Mouse (Mus musculus): ENCODE data around the gene Mrpl27. TPM values are rescaled to one million over a fixed set of nuclear protein-coding genes. Genes with fewer than 3 reads are reported as not detected.

Gene Mrpl27
- polyA plus RNA-seq, 1 experiment from 2014 or later = 59.9 TPM

DNA sequence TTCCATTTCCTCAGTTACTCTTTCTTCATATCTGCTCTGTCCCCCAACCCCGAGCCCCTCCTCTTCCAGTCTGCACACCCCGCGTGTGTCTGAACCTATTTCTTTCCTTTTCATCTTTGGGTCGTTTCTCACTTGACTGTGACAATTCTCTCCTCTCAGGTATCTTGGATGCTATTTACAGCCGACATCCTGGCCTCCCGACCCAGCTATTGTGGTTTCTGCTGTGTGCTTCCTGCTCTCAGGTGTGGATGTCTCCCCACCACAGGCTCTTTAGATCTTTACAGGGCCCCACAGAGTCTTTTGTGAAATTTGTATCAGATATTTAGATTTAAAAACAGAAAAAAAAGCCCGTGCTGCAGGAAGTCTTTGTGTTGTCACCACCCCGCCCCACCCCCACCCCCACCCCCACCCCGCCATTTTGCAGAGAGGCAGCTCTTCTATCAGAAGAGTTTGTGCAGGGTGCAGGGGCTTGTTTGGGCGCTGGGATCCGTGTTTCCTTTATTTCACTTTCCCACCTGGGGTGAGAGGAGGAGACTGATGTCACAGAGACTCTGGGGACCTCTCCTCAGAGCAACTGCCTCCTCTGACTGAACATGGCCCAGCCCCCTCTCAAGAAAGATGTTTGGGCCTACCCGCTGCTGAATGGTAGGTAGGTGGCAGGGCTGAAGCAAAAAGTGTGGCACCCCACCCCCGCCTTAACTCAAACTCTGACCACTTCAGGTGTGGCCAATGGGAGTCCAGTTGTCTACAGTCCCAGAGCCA, 44.3 kb downstream of the Mrpl27 start:
- 31% methylated on average over 13 of the region's 13 CpGs for WGBS (ENCODE audit: insufficient replicate concordance)
- Histone ChIP-seq H3K4me2 (no peak overlapping the region), H3K36me3 (replicated peaks) (no peaks in the 10 kb centered on the region), H3K27ac (replicated peaks) (no peak overlapping the region), H3K4me1 (replicated peaks) (no peaks in the 10 kb centered on the region), H3K9me3 (replicated peaks) (no peaks in the 10 kb centered on the region), H3K27me3 (peaks cover 6% of the 10 kb centered on the region; the same call in 1 of the 2 replicates), H3K9ac (no peak overlapping the region), H3K4me3 (replicated peaks) (no peak overlapping the region)
- ATAC-seq (ENCODE audit: insufficient read depth) = no peak

DNA sequence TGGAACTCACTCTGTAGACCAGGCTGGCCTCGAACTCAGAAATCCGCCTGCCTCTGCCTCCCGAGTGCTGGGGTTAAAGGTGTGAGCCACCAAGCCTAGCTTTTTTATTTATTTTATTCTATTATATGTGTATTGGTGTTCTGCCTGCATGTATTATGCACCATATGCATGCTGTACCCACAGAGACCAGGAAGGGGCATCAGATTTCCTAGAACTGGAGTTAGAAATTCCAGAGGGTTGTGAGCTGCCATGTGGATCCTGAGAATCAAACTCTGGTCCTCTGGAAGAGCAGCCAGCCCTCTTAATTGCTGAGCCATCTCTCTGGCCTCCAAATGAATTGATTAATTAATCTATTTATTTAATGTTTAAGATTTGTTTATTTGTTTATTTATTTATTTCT, 45.8 kb downstream of the Mrpl27 start:
- ATAC-seq (ENCODE audit: insufficient read depth) = no peak
- H3K4me3 ChIP-seq (replicated peaks) = no peak overlapping the region
- H3K27ac ChIP-seq (replicated peaks) = no peak overlapping the region
- WGBS (ENCODE audit: insufficient replicate concordance) = 71% methylated on average over 3 of the region's 3 CpGs
- H3K36me3 ChIP-seq (replicated peaks) = no peaks in the 10 kb centered on the region
- no peaks in the 10 kb centered on the region for H3K9me3 ChIP-seq (replicated peaks)
- H3K27me3 ChIP-seq = peaks cover 6% of the 10 kb centered on the region; the same call in 1 of the 2 replicates
- H3K4me1 ChIP-seq (replicated peaks) = no peaks in the 10 kb centered on the region
- no peak overlapping the region for H3K9ac ChIP-seq
- H3K4me2 ChIP-seq = no peak overlapping the region

DNA sequence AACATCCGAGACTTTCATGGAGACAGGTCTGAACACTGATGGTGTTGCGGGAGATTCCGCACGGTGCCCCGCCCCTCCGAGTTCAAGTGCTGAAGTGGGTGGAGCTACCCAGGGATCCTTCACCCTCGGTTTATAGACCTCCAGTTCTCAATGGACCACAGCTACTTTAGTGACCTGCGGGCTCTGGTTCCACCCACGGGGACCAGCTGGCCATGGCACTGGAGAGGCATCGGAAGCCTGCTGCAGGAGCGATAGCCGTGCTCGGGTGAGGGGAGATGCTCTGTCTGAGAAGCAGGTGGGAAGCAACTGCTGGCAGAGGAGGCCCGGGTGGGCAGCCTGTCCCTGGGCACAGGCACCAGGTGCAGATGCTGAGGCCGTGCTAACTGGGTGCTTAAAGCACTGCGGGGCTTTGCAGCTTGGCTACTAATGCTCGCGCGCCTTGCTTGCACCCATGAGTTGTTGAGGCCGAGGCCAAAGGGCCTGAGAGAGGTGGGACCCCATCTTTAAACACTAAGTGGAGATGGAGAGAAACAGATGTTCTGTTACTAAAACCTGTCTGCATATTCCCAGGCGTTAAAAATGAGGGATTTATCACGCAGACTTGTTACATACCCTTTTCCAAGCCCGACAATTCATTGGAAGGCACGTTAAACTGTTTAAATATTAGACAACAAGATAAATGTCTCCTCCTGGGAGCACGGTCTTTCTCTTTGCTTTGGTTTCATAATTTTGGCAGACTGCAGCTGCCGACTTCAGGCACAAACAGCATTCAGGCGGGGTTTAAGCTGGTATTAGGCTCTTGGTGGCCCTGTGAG, 48.0 kb downstream of the Mrpl27 start:
- Histone ChIP-seq H3K4me1 (replicated peaks) (no peaks in the 10 kb centered on the region), H3K9me3 (replicated peaks) (no peaks in the 10 kb centered on the region), H3K27me3 (peaks cover 6% of the 10 kb centered on the region; the same call in 1 of the 2 replicates), H3K36me3 (replicated peaks) (no peaks in the 10 kb centered on the region), H3K4me2 (no peak overlapping the region), H3K27ac (replicated peaks) (no peak overlapping the region), H3K4me3 (replicated peaks) (no peak overlapping the region), H3K9ac (no peak overlapping the region)
- ATAC-seq (ENCODE audit: insufficient read depth) = no peak
- 58% methylated on average over 27 of the region's 27 CpGs for WGBS (ENCODE audit: insufficient replicate concordance)

DNA sequence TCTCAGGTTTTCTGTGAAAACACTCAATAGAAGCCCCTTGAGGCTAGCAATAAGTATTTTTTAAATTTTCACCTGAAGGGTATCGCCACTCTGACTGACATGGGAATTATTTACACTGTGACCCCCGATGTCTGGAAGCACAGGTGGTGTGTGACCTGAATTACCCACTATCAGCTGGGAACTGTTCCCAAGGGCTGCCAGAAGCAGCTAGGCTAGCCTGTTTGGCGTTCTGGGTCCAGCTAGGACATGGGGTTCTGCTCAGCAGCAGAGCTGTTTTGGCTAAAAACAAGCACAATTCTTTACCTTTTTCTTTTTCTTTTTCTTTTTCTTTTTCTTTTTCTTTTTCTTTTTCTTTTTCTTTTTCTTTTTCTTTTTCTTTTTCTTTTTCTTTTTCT, 48.6 kb downstream of the Mrpl27 start:
- H3K4me1 ChIP-seq (replicated peaks) = no peaks in the 10 kb centered on the region
- WGBS (ENCODE audit: insufficient replicate concordance) = 59% methylated on average over 3 of the region's 3 CpGs
- peaks cover 6% of the 10 kb centered on the region; the same call in 1 of the 2 replicates for H3K27me3 ChIP-seq
- ATAC-seq (ENCODE audit: insufficient read depth) = no peak
- no peak overlapping the region for H3K4me3 ChIP-seq (replicated peaks)
- H3K9ac ChIP-seq = no peak overlapping the region
- H3K36me3 ChIP-seq (replicated peaks) = no peaks in the 10 kb centered on the region
- no peak overlapping the region for H3K4me2 ChIP-seq
- no peak overlapping the region for H3K27ac ChIP-seq (replicated peaks)
- H3K9me3 ChIP-seq (replicated peaks) = no peaks in the 10 kb centered on the region

DNA sequence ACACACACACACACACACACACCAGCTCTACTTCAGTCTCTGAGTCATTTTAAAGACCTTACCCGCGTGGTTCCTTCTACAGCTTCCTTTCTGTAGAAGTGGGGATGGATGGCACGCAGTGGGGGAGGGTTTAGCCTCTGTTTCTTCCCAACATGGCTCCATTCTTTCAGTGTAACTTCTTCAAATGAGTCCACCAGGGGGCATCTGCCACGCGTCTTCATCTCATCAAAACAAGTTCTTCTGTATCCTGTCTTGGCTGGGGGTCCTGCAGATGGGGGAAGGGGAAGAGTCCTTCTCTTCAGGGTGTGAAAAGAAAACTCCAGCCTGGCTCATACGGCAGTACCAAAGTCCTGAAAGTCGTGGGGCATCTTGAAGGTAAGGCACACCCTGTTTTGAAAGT, 50.5 kb downstream of the Mrpl27 start:
- Histone ChIP-seq H3K9ac (no peak overlapping the region), H3K36me3 (replicated peaks) (no peaks in the 10 kb centered on the region), H3K9me3 (replicated peaks) (no peaks in the 10 kb centered on the region), H3K27me3 (peaks cover 6% of the 10 kb centered on the region; the same call in 1 of the 2 replicates), H3K27ac (replicated peaks) (no peak overlapping the region), H3K4me2 (no peak overlapping the region), H3K4me3 (replicated peaks) (no peak overlapping the region), H3K4me1 (replicated peaks) (no peaks in the 10 kb centered on the region)
- no peak for ATAC-seq (ENCODE audit: insufficient read depth)
- 19% methylated on average over 7 of the region's 7 CpGs for WGBS (ENCODE audit: insufficient replicate concordance)

DNA sequence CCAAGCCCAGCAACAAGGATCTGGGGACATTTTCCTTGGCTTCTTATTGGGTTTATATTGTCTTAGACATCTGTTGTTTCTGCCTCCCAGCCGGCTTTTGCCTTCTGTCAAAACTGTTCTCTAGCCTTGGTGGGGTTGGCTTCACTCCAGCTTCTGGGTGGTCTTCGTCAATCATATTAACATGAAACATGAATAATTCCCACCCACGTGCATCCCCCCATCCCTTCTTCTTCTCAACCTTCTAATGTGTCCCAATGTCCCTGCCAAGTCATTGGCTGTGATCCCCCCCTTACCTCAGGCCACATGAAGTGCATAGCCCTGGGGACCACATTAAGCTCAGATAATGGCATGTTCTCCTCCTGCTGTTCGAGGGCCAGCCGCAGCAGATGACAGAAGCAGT, 50.9 kb downstream of the Mrpl27 start, which contains the start of gene Gm11541:
Gm11541 (minus strand) TSS at position 28 of the 400 bp plus-strand sequence.
- no peak within 1 kb of the TSS for H3K27ac ChIP-seq (replicated peaks)
- H3K4me1 ChIP-seq (replicated peaks) = no peaks in the 10 kb centered on the region
- ATAC-seq (ENCODE audit: insufficient read depth) = no peak
- 62% methylated on average over 5 of the region's 5 CpGs for WGBS (ENCODE audit: insufficient replicate concordance)
- peaks cover 9% of the 10 kb centered on the region; the same call in 1 of the 2 replicates for H3K27me3 ChIP-seq
- H3K36me3 ChIP-seq (replicated peaks) = no peaks in the 10 kb centered on the region
- no peak within 1 kb of the TSS for H3K4me2 ChIP-seq
- H3K9me3 ChIP-seq (replicated peaks) = no peaks in the 10 kb centered on the region
- no peak within 1 kb of the TSS for H3K4me3 ChIP-seq (replicated peaks)
- H3K9ac ChIP-seq = no peak within 1 kb of the TSS

Other genes starting within 250 kb of the Mrpl27 start
- 2.3 and 2.7 TPM in 2 replicates for gene Cacna1g, start 179.6 kb upstream of the Mrpl27 start, polyA plus RNA-seq (2015; fragmentation: Nextera tagmentation; extraction: Ambion mirVana)
- gene Spata20, start 167.6 kb upstream of the Mrpl27 start, polyA plus RNA-seq (2015; fragmentation: Nextera tagmentation; extraction: Ambion mirVana) = not detected in 2 replicates
- 0.09 and 0.15 TPM in 2 replicates for gene Epn3, start 153.8 kb upstream of the Mrpl27 start, polyA plus RNA-seq (2015; fragmentation: Nextera tagmentation; extraction: Ambion mirVana)
- 0.09 TPM in 1 of 2 replicates, not detected in the other for gene Mycbpap, start 132.0 kb upstream of the Mrpl27 start, polyA plus RNA-seq (2015; fragmentation: Nextera tagmentation; extraction: Ambion mirVana)
- gene Rsad1, start 104.5 kb upstream of the Mrpl27 start, polyA plus RNA-seq (2015; fragmentation: Nextera tagmentation; extraction: Ambion mirVana) = 1.0 and 1.1 TPM in 2 replicates
- 0.22 and 0.38 TPM in 2 replicates for gene Chad, start 88.7 kb upstream of the Mrpl27 start, polyA plus RNA-seq (2015; fragmentation: Nextera tagmentation; extraction: Ambion mirVana)
- gene Acsf2, start 51.9 kb upstream of the Mrpl27 start, polyA plus RNA-seq (2015; fragmentation: Nextera tagmentation; extraction: Ambion mirVana) = 1.3 and 1.4 TPM in 2 replicates
- 91.3 and 93.2 TPM in 2 replicates for gene Lrrc59, start 24.0 kb upstream of the Mrpl27 start, polyA plus RNA-seq (2015; fragmentation: Nextera tagmentation; extraction: Ambion mirVana)
- gene Eme1, start 197 bp downstream of the Mrpl27 start, polyA plus RNA-seq (2015; fragmentation: Nextera tagmentation; extraction: Ambion mirVana) = 11.0 and 13.6 TPM in 2 replicates
- gene Xylt2, start 23.7 kb downstream of the Mrpl27 start, polyA plus RNA-seq (2015; fragmentation: Nextera tagmentation; extraction: Ambion mirVana) = 2.8 and 3.7 TPM in 2 replicates
- gene Gm11541, start 50.7 kb downstream of the Mrpl27 start, polyA plus RNA-seq (2015; fragmentation: Nextera tagmentation; extraction: Ambion mirVana) = not detected in 2 replicates
- not detected in 2 replicates for gene Cdc34b, start 88.0 kb downstream of the Mrpl27 start, polyA plus RNA-seq (2015; fragmentation: Nextera tagmentation; extraction: Ambion mirVana)
- gene Tmem92, start 128.9 kb downstream of the Mrpl27 start, polyA plus RNA-seq (2015; fragmentation: Nextera tagmentation; extraction: Ambion mirVana) = not detected in 2 replicates

All from liver, embryonic 15.5 days (tissue).